23 mouse cellular contexts compared by ENCODE assay signal in genomic region chr5:81345096-81345435, GRCm38 (mm10).
DNase-seq lines count a peak whose midpoint lies in the region; ATAC-seq lines count a peak whose summit lies in the region.
"Had no signal": no experiment of that assay in that cellular context is flagged by ENCODE, and none has a peak within 500 bp of the region (broad histone marks: within the 10 kb centered on the region; RNA-seq: fewer than 3 reads in every experiment).

No protein-coding gene starts in this region.

- no peak overlapping the region for H3K4me2 ChIP-seq in hindbrain, embryonic 13.5 days
- no peak overlapping the region for H3K4me2 ChIP-seq in hindbrain, embryonic 12.5 days (replicated peaks)
- no peak overlapping the region for H3K4me2 ChIP-seq in kidney, embryonic 15.5 days
- H3K4me2 ChIP-seq in lung, embryonic 16.5 days (ENCODE audit: low read depth, low read length): no peak overlapping the region
- H3K4me2 ChIP-seq: embryonic facial prominence, embryonic 13.5 days; forebrain, embryonic 12.5 days; forebrain, embryonic 15.5 days; heart, embryonic 12.5 days; heart, embryonic 15.5 days had no signal

- no peaks in the 10 kb centered on the region for H3K9me3 ChIP-seq in hindbrain, embryonic 13.5 days
- H3K9me3 ChIP-seq in hindbrain, embryonic 12.5 days (replicated peaks): no peaks in the 10 kb centered on the region
- no peaks in the 10 kb centered on the region for H3K9me3 ChIP-seq in kidney, embryonic 15.5 days (replicated peaks)
- H3K9me3 ChIP-seq in lung, embryonic 16.5 days (ENCODE audit: control insufficient read depth, low read length): no peaks in the 10 kb centered on the region
- H3K9me3 ChIP-seq: embryonic facial prominence, embryonic 10.5 days; embryonic facial prominence, embryonic 13.5 days; forebrain, embryonic 12.5 days; forebrain, embryonic 15.5 days; heart, embryonic 12.5 days; heart, embryonic 15.5 days; hindbrain, embryonic 10.5 days had no signal

- no peaks in the 10 kb centered on the region for H3K36me3 ChIP-seq in hindbrain, embryonic 13.5 days
- no peaks in the 10 kb centered on the region for H3K36me3 ChIP-seq in hindbrain, embryonic 12.5 days
- H3K36me3 ChIP-seq in kidney, embryonic 15.5 days: no peaks in the 10 kb centered on the region
- no peaks in the 10 kb centered on the region for H3K36me3 ChIP-seq in lung, embryonic 16.5 days (ENCODE audit: control insufficient read depth, insufficient read depth, low read length)
- H3K36me3 ChIP-seq: embryonic facial prominence, embryonic 10.5 days; embryonic facial prominence, embryonic 13.5 days; forebrain, embryonic 12.5 days; forebrain, embryonic 15.5 days; heart, embryonic 12.5 days; heart, embryonic 15.5 days; hindbrain, embryonic 10.5 days had no signal

- peaks cover 14% of the 10 kb centered on the region for H3K4me1 ChIP-seq in hindbrain, embryonic 13.5 days (replicated peaks)
- peaks cover 12% of the 10 kb centered on the region; the same call in 1 of the 2 replicates for H3K4me1 ChIP-seq in hindbrain, embryonic 12.5 days
- peaks cover 4% of the 10 kb centered on the region; the same call in 1 of the 2 replicates for H3K4me1 ChIP-seq in kidney, embryonic 15.5 days
- H3K4me1 ChIP-seq in lung, embryonic 16.5 days (replicated peaks; ENCODE audit: control insufficient read depth, insufficient read depth, low read length): no peaks in the 10 kb centered on the region
- H3K4me1 ChIP-seq: forebrain, embryonic 15.5 days; heart, embryonic 12.5 days; heart, embryonic 15.5 days had no signal

- no peak overlapping the region for H3K27ac ChIP-seq in hindbrain, embryonic 13.5 days
- H3K27ac ChIP-seq in hindbrain, embryonic 12.5 days: no peak overlapping the region
- no peak overlapping the region for H3K27ac ChIP-seq in kidney, embryonic 15.5 days
- no peak overlapping the region for H3K27ac ChIP-seq in lung, embryonic 16.5 days (ENCODE audit: low read length)
- H3K27ac ChIP-seq: embryonic facial prominence, embryonic 10.5 days; embryonic facial prominence, embryonic 13.5 days; forebrain, embryonic 12.5 days; forebrain, embryonic 15.5 days; heart, embryonic 15.5 days; hindbrain, embryonic 10.5 days had no signal

- peak; percentile 22; the same call in 1 of the 2 replicates for ATAC-seq in hindbrain, embryonic 13.5 days (ENCODE audit: low FRiP score)
- ATAC-seq in hindbrain, embryonic 12.5 days (ENCODE audit: low FRiP score): no peak
- ATAC-seq in kidney, embryonic 15.5 days (replicated peaks; ENCODE audit: low FRiP score): peak; percentile 45; the same call in 1 of the 2 replicates
- peak; percentile 45; the same call in 1 of the 2 replicates for ATAC-seq in lung, embryonic 16.5 days (ENCODE audit: low read depth)
- ATAC-seq: activated CD4-positive, CD25-positive, alpha-beta regulatory T cell, adult 4 months had no signal

- no peak overlapping the region for H3K9ac ChIP-seq in hindbrain, embryonic 13.5 days
- H3K9ac ChIP-seq in hindbrain, embryonic 12.5 days: no peak overlapping the region
- no peak overlapping the region for H3K9ac ChIP-seq in kidney, embryonic 15.5 days
- H3K9ac ChIP-seq in lung, embryonic 16.5 days (ENCODE audit: low read length): no peak overlapping the region
- H3K9ac ChIP-seq: embryonic facial prominence, embryonic 13.5 days; forebrain, embryonic 12.5 days; forebrain, embryonic 15.5 days; heart, embryonic 12.5 days; heart, embryonic 15.5 days had no signal

- H3K27me3 ChIP-seq in hindbrain, embryonic 13.5 days: no peaks in the 10 kb centered on the region
- no peaks in the 10 kb centered on the region for H3K27me3 ChIP-seq in hindbrain, embryonic 12.5 days
- H3K27me3 ChIP-seq in kidney, embryonic 15.5 days: no peaks in the 10 kb centered on the region
- no peaks in the 10 kb centered on the region for H3K27me3 ChIP-seq in lung, embryonic 16.5 days (ENCODE audit: control insufficient read depth, insufficient read depth, low read depth, low read length)
- H3K27me3 ChIP-seq: embryonic facial prominence, embryonic 13.5 days; heart, embryonic 12.5 days; heart, embryonic 15.5 days had no signal

- DNase-seq in kidney, postnatal 25 days: no peak
- DNase-seq in kidney, postnatal 4 days: peak; percentile 25 to 50
- DNase-seq in kidney, adult 9 months: no peak
- no peak for DNase-seq in lung, postnatal 14 days
- DNase-seq: adrenal gland, adult 8-10 months; adrenal gland, postnatal 25 days; cerebellum, adult 11-12 months; cerebellum, adult 8-10 months; cerebellum, postnatal 36 days; gastrocnemius, postnatal 25 days had no signal

- no peak overlapping the region for H3K4me3 ChIP-seq in hindbrain, embryonic 13.5 days
- H3K4me3 ChIP-seq in hindbrain, embryonic 12.5 days: no peak overlapping the region
- no peak overlapping the region for H3K4me3 ChIP-seq in kidney, embryonic 15.5 days (replicated peaks)
- no peak overlapping the region for H3K4me3 ChIP-seq in lung, embryonic 16.5 days (ENCODE audit: low read length)
- H3K4me3 ChIP-seq: embryonic facial prominence, embryonic 10.5 days; embryonic facial prominence, embryonic 13.5 days; erythroblast, embryonic 14.5 days; forebrain, embryonic 12.5 days; forebrain, embryonic 15.5 days; heart, embryonic 12.5 days; heart, embryonic 15.5 days; hindbrain, embryonic 10.5 days had no signal

- WGBS in hindbrain, embryonic 13.5 days: 52% methylated on average over 3 of the region's 3 CpGs
- WGBS in hindbrain, embryonic 12.5 days: 53% methylated on average over 3 of the region's 3 CpGs
- WGBS in kidney, embryonic 15.5 days: 28% methylated on average over 3 of the region's 3 CpGs
- WGBS in lung, embryonic 16.5 days: 22% methylated on average over 3 of the region's 3 CpGs

Comparison
In these comparisons a context has a peak if more than half of its experiments do, and no peak if none do; other contexts are left out.
1. DNase-seq: peak in kidney, postnatal 4 days (2 of 2); none in kidney, postnatal 25 days (0 of 2), kidney, adult 9 months (single experiment) and lung, postnatal 14 days (single experiment).